Mouse (Mus musculus) lung, postnatal 0 days (tissue): ENCODE results near the gene Tex37. TPM values are rescaled to one million over a fixed set of nuclear protein-coding genes. Genes with fewer than 3 reads are reported as not detected.

ENCODE experiments used
- ATAC-seq: fragments of 200-750 bp; cut with Nextera tagmentation; 2 replicates; pipeline ENCODE4 v1.8.0; 2017; ENCODE audit warnings: moderate library complexity
- DNase-seq: peaks from one replicate; pipeline ENCODE4 v3.0.0-alpha.2; 2016; ENCODE audit warnings: low spot score
- H3K27ac ChIP-seq: fragments of 300-500 bp; sonication (generic); 2 replicates; pipeline ENCODE4 v1.5.1; 2014; ENCODE audit warnings: antibody characterized with exemption, mild to moderate bottlenecking, low read length, mixed read lengths
- H3K27me3 ChIP-seq: fragments of 300-500 bp; sonication (generic); replicated peaks from 2 replicates; pipeline ENCODE4 v1.6.1; 2014; ENCODE audit warnings: low read length, mixed read lengths; ENCODE audit not compliant: insufficient read depth
- H3K36me3 ChIP-seq: fragments of 300-500 bp; sonication (generic); 2 replicates; pipeline ENCODE4 v1.6.1; 2014; ENCODE audit warnings: low read length, mixed read lengths; ENCODE audit not compliant: insufficient read depth
- H3K4me1 ChIP-seq: fragments of 300-500 bp; sonication (generic); 2 replicates; pipeline ENCODE4 v1.6.1; 2014; ENCODE audit warnings: antibody characterized with exemption, low read depth, low read length, mixed read lengths; ENCODE audit not compliant: insufficient read depth
- H3K4me2 ChIP-seq: fragments of 300-500 bp; sonication (generic); replicated peaks from 2 replicates; pipeline ENCODE4 v1.6.1; 2014; ENCODE audit warnings: low read depth, mild to moderate bottlenecking, low read length, moderate library complexity, mixed read lengths
- H3K4me3 ChIP-seq: fragments of 300-500 bp; sonication (generic); 2 replicates; pipeline ENCODE4 v1.5.1; 2014; ENCODE audit warnings: low read depth, low read length
- H3K9ac ChIP-seq: fragments of 300-500 bp; sonication (generic); replicated peaks from 2 replicates; pipeline ENCODE4 v1.6.1; 2014; ENCODE audit warnings: low read depth, mild to moderate bottlenecking
- H3K9me3 ChIP-seq: fragments of 300-500 bp; sonication (generic); 2 replicates; pipeline ENCODE4 v1.6.1; 2016; ENCODE audit warnings: low read length, mixed read lengths
- CTCF ChIP-seq: IDR thresholded peaks from 2 replicates; pipeline ENCODE4 v1.5.1; 2016; ENCODE audit warnings: antibody characterized with exemption, mild to moderate bottlenecking
- EP300 ChIP-seq: IDR thresholded peaks from 2 replicates; pipeline ENCODE4 v1.6.1; 2016; ENCODE audit warnings: antibody characterized with exemption, mild to moderate bottlenecking, control low read depth
- WGBS: fragments of 180-500 bp; shearing (Covaris S2); extraction: QIAGEN DNeasy Blood & Tissue Kit; methylation state at CpG from one replicate; pipeline ENCODE4 v1.1.7; 2014; 5-methylcytosine and 5-hydroxymethylcytosine counted together
- polyA plus RNA-seq: library from polyadenylated mRNA; unstranded; fragments of >200 nt; fragmentation: Nextera tagmentation; extraction: Ambion mirVana; gene quantifications from 2 replicates; pipeline ENCODE4 v1.2.1, GENCODE M21; 2015

The Tex37 gene
- polyA plus RNA-seq, 1 experiment from 2014 or later: not detected

GRCm38 (mm10) chr6:70874035-70874775 lies 44.5 kb downstream of the Tex37 start:
- ATAC-seq: no peak
- no peak for DNase-seq
- no peaks in the 10 kb centered on the region for H3K27me3 ChIP-seq

DNA sequence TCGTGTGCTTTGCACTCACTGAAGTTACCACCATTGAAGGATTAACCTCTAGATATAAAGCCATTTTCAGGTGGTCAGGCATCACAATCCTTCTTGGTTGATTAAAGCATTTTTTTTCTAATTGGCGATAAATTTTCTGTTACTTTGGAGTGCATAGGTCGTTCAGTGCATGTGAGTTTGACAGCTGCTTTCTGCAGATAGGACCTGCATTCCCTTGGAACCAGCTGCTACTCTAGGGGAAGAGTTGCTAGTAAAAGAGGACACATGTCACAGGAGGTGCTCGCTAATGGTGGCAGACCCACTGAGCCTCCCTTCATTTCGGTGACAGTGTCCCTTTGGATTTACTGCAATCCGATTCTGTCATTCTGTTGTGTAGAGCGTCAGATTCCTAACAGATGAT lies 46.2 kb downstream of the Tex37 start:
- WGBS: 64% methylated on average over 7 of the region's 7 CpGs
- no peak overlapping the region for H3K4me2 ChIP-seq
- no peak for ATAC-seq

More at GRCm38 (mm10) chr6:70874035-70874775, 44.5 kb downstream of the Tex37 start:
- no peaks in the 10 kb centered on the region for H3K9me3 ChIP-seq
- H3K4me2 ChIP-seq: no peak overlapping the region
- WGBS: 63% methylated on average over 5 of the region's 5 CpGs
- H3K9ac ChIP-seq: no peak overlapping the region
- no peak overlapping the region for H3K27ac ChIP-seq
- no peak overlapping the region for H3K4me3 ChIP-seq
- 0 out of 2 replicates have a peak, but pooled peaks cover 6% of the 10 kb centered on the region for H3K36me3 ChIP-seq
- TF ChIP-seq CTCF: peak; percentile 42
- TF ChIP-seq EP300: no peak
- H3K4me1 ChIP-seq: no peaks in the 10 kb centered on the region

DNA sequence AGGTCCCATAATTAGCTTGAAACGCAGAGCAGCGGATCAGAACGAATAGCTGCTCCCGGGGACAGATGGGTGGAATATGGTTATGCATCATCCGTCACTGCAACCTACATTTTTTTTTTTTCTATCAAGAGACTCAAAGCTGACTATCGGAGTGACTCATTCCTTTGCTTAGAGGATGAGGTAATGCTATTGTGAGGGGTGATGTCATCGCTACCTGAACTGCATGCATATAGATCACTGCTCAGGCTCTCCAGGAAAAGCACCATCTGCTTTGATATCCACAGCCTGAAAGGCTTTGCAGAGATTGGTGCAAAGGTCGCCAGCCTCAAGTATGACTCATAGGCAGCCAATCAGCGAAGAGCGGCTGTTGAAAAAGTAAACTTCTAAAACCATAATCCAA lies 46.6 kb downstream of the Tex37 start:
- no peak overlapping the region for H3K27ac ChIP-seq
- peak; percentile 58 for ATAC-seq
- 53% methylated on average over 10 of the region's 10 CpGs for WGBS
- H3K4me1 ChIP-seq: no peaks in the 10 kb centered on the region
- no peak overlapping the region for H3K9ac ChIP-seq
- H3K36me3 ChIP-seq: 0 out of 2 replicates have a peak, but pooled peaks cover 6% of the 10 kb centered on the region
- no peaks in the 10 kb centered on the region for H3K9me3 ChIP-seq
- no peak overlapping the region for H3K4me3 ChIP-seq
- peak; percentile 68 for DNase-seq
- H3K27me3 ChIP-seq: no peaks in the 10 kb centered on the region
- TF ChIP-seq EP300 (no peak), CTCF (no peak)
- no peak overlapping the region for H3K4me2 ChIP-seq

More for the DNA sequence above, 46.2 kb downstream of the Tex37 start:
- no peak for DNase-seq
- TF ChIP-seq CTCF (no peak), EP300 (no peak)
- H3K9me3 ChIP-seq: no peaks in the 10 kb centered on the region
- H3K9ac ChIP-seq: no peak overlapping the region
- H3K27me3 ChIP-seq: no peaks in the 10 kb centered on the region
- H3K27ac ChIP-seq: no peak overlapping the region
- no peaks in the 10 kb centered on the region for H3K4me1 ChIP-seq
- H3K4me3 ChIP-seq: no peak overlapping the region
- 0 out of 2 replicates have a peak, but pooled peaks cover 6% of the 10 kb centered on the region for H3K36me3 ChIP-seq

DNA sequence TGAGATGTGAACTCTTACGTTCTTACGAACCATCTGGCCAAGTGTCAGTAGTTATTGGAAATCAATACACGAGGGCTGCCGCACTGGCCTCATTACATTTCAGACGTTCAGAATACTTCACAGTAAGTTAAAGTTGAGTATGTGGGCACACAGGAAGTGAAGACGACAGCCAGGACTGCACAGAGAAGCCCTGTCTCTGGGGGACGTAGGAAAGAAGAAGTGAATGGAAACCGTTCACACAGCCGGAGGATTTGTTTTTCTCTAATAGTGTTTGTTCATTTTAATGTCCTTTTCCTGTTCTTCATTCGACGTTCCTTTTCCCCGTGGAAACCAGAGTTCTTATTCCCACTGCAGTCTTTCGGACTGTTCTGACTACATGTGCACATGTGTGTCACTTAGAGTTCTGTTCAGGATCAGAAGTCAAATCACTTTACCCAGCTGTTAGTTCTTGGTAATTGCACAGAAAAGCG lies 47.2 kb downstream of the Tex37 start:
- Histone ChIP-seq H3K27me3 (no peaks in the 10 kb centered on the region), H3K9me3 (no peaks in the 10 kb centered on the region), H3K9ac (0 out of 2 replicates have a peak overlapping the region, but pooled peaks have one; percentile 16), H3K4me2 (no peak overlapping the region), H3K27ac (no peak overlapping the region), H3K4me3 (no peak overlapping the region), H3K4me1 (no peaks in the 10 kb centered on the region), H3K36me3 (0 out of 2 replicates have a peak, but pooled peaks cover 2% of the 10 kb centered on the region)
- WGBS: 48% methylated on average over 14 of the region's 14 CpGs
- no peak for ATAC-seq
- TF ChIP-seq CTCF (no peak), EP300 (no peak)
- no peak for DNase-seq

GRCm38 (mm10) chr6:70867297-70867696 lies 51.4 kb downstream of the Tex37 start:
- H3K4me3 ChIP-seq: no peak overlapping the region
- H3K27ac ChIP-seq: no peak overlapping the region
- H3K4me1 ChIP-seq: no peaks in the 10 kb centered on the region
- no peak overlapping the region for H3K4me2 ChIP-seq
- ATAC-seq (no peak), DNase-seq (no peak)
- no peak for TF ChIP-seq EP300
- no peak for TF ChIP-seq CTCF
- no peaks in the 10 kb centered on the region for H3K36me3 ChIP-seq
- no peaks in the 10 kb centered on the region for H3K9me3 ChIP-seq
- 96% methylated on average over 7 of the region's 9 CpGs for WGBS
- no peaks in the 10 kb centered on the region for H3K27me3 ChIP-seq
- H3K9ac ChIP-seq: no peak overlapping the region

GRCm38 (mm10) chr6:70866761-70867160 lies 52.0 kb downstream of the Tex37 start:
- Histone ChIP-seq H3K4me1 (no peaks in the 10 kb centered on the region), H3K9me3 (no peaks in the 10 kb centered on the region), H3K36me3 (no peaks in the 10 kb centered on the region), H3K9ac (no peak overlapping the region), H3K4me2 (no peak overlapping the region), H3K4me3 (no peak overlapping the region), H3K27me3 (no peaks in the 10 kb centered on the region), H3K27ac (no peak overlapping the region)
- no peak for DNase-seq
- ATAC-seq: no peak
- no peak for TF ChIP-seq CTCF
- no peak for TF ChIP-seq EP300
- 72% methylated on average over 5 of the region's 5 CpGs for WGBS
